Mouse (Mus musculus): ENCODE results near the gene Arhgef15. TPM values are rescaled to one million over a fixed set of nuclear protein-coding genes. Genes with fewer than 3 reads are reported as not detected.

Arhgef15 gene
- polyA plus RNA-seq, 1 experiment = not detected

- no peak for TF ChIP-seq GATA1 (IDR thresholded peaks at IDR 0.05; ENCODE audit: low read length)
These were observed 10.3 kb upstream of the Arhgef15 start, which contains the start of gene Slc25a35 for GRCm38 (mm10) chr11:68967337-68968282. TSS of gene Slc25a35 (plus strand) at chr11:68968131.

DNA sequence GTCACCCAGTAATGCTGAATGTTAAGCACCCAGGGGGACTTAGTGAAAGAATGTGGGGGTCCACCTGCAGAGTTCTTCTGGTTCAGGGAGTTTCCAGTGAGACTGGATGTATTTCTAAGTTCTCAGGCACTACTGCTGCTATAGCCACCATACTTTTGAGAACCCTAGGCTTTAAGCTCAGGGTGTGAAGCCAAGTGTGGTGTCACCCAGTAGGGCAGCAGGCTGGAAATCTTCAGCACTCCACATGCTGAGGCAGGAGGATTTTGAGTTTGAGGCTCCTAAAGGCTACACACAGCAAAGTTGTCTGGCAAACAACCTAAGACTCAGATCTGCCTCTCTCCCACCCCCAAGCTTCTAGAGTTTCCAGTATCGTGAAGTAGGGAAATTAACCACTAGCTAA, 9.3 kb upstream of the Arhgef15 start:
- TF ChIP-seq GATA1 (IDR thresholded peaks at IDR 0.05; ENCODE audit: low read length) = no peak

DNA sequence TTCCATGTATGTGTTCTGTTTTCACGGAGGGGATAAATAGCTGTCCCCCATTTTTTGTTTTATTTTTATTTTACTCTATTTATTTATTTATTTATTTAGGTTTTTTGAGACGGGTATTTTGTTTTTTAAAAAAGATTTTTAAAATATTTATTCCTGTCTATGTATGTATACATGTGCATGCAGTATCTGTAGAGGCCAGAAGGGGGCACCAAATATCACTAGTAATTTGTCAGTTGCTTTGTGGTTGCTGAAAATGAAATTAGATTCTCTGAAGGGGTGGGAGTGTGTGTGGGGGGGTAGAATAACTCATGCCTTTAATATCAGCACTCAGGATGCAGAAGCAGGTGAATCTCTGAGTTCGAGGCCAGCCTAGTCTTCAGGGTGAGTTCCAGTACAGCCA, 8.6 kb upstream of the Arhgef15 start:
- no peak for TF ChIP-seq GATA1 (IDR thresholded peaks at IDR 0.05; ENCODE audit: low read length)

- TF ChIP-seq GATA1 (IDR thresholded peaks at IDR 0.05; ENCODE audit: low read length) = no peak
These were observed 7.8 kb upstream of the Arhgef15 start for GRCm38 (mm10) chr11:68965050-68965449.

DNA sequence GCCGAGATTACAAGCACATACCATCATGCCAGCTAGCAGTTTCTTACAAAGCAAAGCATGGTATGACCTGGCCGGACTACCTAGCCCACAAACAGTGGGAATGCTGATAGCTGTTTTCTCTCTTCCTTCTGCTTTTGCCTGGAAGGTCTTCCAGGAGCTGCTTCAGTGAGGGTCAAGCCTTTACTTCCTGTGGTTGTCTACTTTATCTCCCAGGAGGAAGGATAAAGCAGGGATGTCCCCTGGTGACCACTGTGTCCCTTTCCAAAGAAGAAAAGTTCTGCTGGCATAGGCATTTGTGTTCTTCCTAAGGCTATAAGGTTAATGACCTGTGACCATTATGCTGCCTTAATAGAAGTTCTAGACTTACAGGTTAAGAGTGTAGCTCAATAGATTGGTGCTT, 6.1 kb upstream of the Arhgef15 start:
- no peak for TF ChIP-seq GATA1 (IDR thresholded peaks at IDR 0.05; ENCODE audit: low read length)

GRCm38 (mm10) chr11:68961596-68961995, 4.3 kb upstream of the Arhgef15 start:
- TF ChIP-seq GATA1 (IDR thresholded peaks at IDR 0.05; ENCODE audit: low read length) = no peak

DNA sequence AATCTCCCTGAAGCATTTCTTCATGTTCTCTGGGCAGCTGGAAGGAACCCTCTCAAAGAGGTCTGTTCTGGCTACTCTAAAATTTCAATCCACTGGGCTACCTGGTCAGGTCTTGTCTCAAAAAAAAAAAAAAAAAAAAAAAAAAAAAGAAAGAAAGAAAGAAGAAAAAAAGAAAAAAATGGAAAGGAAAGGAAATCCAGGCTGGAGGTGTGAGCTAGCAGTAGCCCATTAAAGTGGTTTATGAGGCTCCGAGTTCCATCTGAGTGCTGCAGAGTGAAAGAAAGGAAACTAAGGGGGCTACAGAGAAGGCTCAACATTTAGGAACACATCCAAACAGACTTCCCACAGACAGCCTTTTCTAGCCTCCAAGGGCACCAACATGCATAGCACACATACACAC, 691 bp upstream of the Arhgef15 start:
- TF ChIP-seq GATA1 (IDR thresholded peaks at IDR 0.05; ENCODE audit: low read length) = no peak

DNA sequence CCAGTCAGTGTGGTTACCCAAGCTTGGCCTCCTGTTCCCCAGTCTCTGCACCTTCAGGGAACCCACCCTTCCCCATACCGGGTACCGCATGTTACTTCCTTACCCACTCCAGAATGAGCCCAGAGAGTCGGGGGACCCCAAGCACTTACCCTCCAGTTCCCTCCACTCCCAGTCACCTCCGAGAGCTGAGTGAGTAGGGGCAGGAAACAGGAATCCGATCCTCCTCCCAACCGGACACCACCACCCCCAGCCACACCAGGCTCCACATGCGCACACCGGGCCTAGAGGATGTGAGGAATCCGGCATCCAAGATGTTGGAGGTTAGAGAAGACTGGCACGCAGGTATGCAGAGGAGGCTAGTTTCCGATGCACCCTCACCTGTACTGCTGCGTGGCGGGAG, 583 bp downstream of the Arhgef15 start:
- TF ChIP-seq GATA1 (IDR thresholded peaks at IDR 0.05; ENCODE audit: low read length) = no peak

GRCm38 (mm10) chr11:68956107-68956506, 1.2 kb downstream of the Arhgef15 start:
- no peak for TF ChIP-seq GATA1 (IDR thresholded peaks at IDR 0.05; ENCODE audit: low read length)

- no peak for TF ChIP-seq GATA1 (IDR thresholded peaks at IDR 0.05; ENCODE audit: low read length)
These were observed 1.8 kb downstream of the Arhgef15 start for GRCm38 (mm10) chr11:68955473-68955872.

DNA sequence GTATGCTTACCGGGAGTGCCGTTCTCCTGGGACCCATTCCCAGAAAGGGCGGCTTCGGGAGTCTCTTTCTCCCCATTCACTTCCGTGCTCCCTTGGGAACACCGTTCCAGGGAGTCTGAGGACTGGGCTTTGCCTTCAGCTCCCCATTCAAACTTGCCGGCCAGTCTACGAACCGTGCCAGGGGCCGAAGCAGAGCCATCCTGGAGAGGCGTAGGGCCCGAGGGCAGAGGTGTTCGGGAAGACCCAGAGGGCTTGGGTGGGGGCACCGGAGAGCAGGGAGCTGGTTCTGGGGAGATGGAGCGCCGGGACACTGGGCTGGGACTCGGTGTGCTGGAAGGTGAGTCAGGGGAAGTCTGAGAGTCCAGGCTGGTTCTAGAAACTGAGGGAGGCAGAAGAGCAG, 2.9 kb downstream of the Arhgef15 start:
- TF ChIP-seq GATA1 (IDR thresholded peaks at IDR 0.05; ENCODE audit: low read length) = no peak

GRCm38 (mm10) chr11:68953903-68954302, 3.4 kb downstream of the Arhgef15 start:
- no peak for TF ChIP-seq GATA1 (IDR thresholded peaks at IDR 0.05; ENCODE audit: low read length)

DNA sequence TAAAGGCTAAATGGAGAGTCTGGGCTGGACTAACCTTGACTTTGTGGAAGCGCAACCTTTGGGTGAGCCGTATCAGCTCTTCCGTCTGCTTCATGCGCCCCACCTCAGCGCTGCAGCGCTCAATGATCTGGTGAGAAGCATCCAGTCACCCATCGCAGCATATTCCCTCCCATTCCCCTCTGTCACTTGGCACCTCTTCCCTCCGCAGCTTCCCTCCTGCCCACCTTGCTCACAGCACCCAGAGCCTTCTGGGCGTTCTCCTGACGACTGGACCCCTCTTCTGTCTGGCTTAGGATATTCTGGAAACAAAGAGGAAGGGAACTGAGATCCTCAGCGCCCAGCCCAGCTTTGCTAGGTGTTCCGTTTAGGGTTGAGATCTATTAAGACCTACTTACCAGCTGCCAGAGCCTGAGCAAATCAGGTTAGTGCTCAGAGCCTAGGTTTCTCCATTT, 9.7 kb downstream of the Arhgef15 start:
- TF ChIP-seq GATA1 (IDR thresholded peaks at IDR 0.05; ENCODE audit: low read length) = no peak

GRCm38 (mm10) chr11:68946806-68947440, 10.4 kb downstream of the Arhgef15 start:
- TF ChIP-seq GATA1 (IDR thresholded peaks at IDR 0.05; ENCODE audit: low read length) = no peak

GRCm38 (mm10) chr11:68946001-68946400, 11.3 kb downstream of the Arhgef15 start:
- no peak for TF ChIP-seq GATA1 (IDR thresholded peaks at IDR 0.05; ENCODE audit: low read length)

DNA sequence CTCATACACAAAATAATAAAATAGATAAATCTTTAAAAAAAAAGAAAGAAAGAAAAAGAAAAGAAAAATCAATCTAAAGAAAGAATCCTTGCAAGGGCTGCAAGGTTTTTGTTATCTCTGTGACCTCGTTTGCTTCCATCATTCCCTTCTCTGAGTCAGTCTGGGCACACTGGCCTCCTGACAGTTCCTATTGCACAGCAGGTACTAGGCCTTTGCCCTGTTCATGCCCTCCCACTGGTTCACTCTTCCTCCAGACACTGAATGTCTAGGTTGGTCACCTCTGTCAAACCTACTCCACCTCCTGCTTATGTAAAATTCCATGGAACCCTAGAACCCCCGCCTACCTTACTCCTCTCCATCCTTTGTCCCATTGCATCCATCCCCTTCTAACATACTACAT, 12.0 kb downstream of the Arhgef15 start:
- TF ChIP-seq GATA1 (IDR thresholded peaks at IDR 0.05; ENCODE audit: low read length) = no peak

GRCm38 (mm10) chr11:68942731-68943130, 14.5 kb downstream of the Arhgef15 start:
- no peak for TF ChIP-seq GATA1 (IDR thresholded peaks at IDR 0.05; ENCODE audit: low read length)
